Mouse (Mus musculus): Measurements from ENCODE around the gene Acpp. TPM values are rescaled to one million over a fixed set of nuclear protein-coding genes. Genes with fewer than 3 reads are reported as not detected.

Gene Acpp
- polyA plus RNA-seq (2012) = 0.81 and 1.6 TPM in 2 replicates

GRCm38 (mm10) chr9:104337183-104337931 is at the start of gene Acpp:
TSS of gene Acpp (minus strand) at chr9:104337748.

GRCm38 (mm10) chr9:104262823-104263352 is 74.7 kb downstream of the Acpp start, which contains the start of gene Dnajc13:
TSS of gene Dnajc13 (minus strand) at chr9:104262930.

Other genes starting within 250 kb of the Acpp start
- gene Ackr4, start 210.8 kb downstream of the Acpp start, polyA plus RNA-seq (2012) = 0.05 TPM in 1 of 2 replicates, not detected in the other
- gene Dnajc13, start 74.8 kb downstream of the Acpp start, polyA plus RNA-seq (2012) = 38.9 and 42.2 TPM in 2 replicates
- gene Cpne4, start 209.5 kb upstream of the Acpp start, polyA plus RNA-seq (2012) = not detected in 2 replicates

All from megakaryocyte-erythroid progenitor cell, adult 5 weeks (primary cell).